Mouse (Mus musculus) layer of hippocampus, adult 2 months (tissue): ENCODE measurements around the gene Dtnbp1. TPM values are rescaled to one million over a fixed set of nuclear protein-coding genes. Genes with fewer than 3 reads are reported as not detected.
A peak's percentile ranks its signal among the peaks of the same experiment; 100 is the strongest.

Experiments
- DNase-seq, 2 experiments: peaks; one replicate each; pipeline ENCODE4 v3.0.0; 2022; ENCODE audit warnings: low spot score in 2 of 2
- H3K27ac ChIP-seq: fragments of 200-600 bp; 2 replicates; pipeline ENCODE4 v1.8.1; 2022
- H3K4me3 ChIP-seq: fragments of 200-600 bp; 2 replicates; pipeline ENCODE4 v1.8.1; 2022; ENCODE audit warnings: mild to moderate bottlenecking
- CTCF ChIP-seq: fragments of 200-600 bp; conservative IDR thresholded peaks from 2 replicates; pipeline ENCODE4 v1.8.1; 2022; ENCODE audit warnings: antibody characterized with exemption, mild to moderate bottlenecking, moderate library complexity
- total RNA-seq, 2 experiments: library from RNA; stranded (reverse); gene quantifications; 2 replicates each; pipeline ENCODE4 v1.2.3; 2021

Dtnbp1 gene
- total RNA-seq, 2 experiments from 2014 or later = 71.7 to 80.3 TPM

DNA sequence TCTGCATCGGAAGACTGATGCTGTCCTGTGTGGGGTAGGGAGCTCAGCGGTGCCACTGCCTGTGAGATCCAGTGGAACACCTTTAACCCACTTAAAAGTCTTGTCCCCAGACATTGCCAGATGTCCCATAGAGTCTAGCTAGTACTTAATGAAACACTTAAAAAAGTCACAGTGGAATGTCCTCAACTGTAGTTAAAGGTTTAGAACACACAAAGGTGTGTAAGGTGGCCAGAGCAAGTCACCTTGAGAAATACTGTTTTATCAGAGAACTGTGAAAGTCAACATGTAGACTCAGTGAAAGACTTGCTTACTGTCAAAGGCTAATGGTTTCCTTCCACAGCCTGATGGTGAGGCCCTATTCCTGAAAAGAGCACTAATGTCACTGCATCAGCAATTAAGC is 76.8 kb downstream of the Dtnbp1 start:
- DNase-seq = no peak
- Histone ChIP-seq H3K4me3 (no peak overlapping the region), H3K27ac (no peak overlapping the region)
- no peak for TF ChIP-seq CTCF

DNA sequence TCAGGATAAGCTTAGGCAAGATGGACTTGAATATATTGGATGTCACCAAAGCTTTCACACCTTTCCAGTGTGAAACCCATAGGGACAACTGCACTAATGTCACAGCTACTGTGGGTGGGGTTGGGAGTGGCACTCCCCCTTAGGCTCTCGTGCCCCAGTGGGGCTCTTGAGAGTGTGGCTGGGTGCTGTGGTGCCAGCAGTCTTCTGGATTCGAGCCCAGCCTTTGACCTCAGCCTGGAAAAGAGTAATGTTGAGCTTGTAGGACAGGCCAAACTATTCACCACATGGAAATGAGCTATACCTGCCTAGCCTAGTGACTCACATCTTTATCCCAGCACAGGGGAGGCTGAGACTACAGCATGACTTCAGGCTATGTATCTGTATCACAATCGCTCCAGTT is 77.9 kb downstream of the Dtnbp1 start:
- TF ChIP-seq CTCF = no peak
- Histone ChIP-seq H3K27ac (no peak overlapping the region), H3K4me3 (no peak overlapping the region)
- no peak for DNase-seq

DNA sequence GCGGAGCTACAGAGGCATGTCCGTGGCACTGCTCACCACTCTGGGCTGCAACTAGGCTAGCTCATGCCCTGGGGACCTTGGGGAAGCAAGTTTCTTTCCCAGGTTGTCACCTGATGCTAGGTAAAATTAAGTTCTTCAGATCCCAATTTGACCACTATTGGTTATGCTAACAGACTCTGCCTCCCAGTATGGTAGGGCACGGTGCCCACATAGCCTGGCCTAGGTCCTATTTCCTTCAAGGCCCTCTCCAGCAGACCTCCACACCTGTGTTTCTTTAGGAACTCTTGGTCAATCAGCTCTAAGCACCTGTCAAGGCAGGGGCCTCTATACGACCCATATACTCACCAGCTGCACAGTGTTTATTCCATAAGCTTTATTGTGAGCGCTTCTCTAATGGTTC is 80.2 kb downstream of the Dtnbp1 start:
- no peak for TF ChIP-seq CTCF
- Histone ChIP-seq H3K4me3 (no peak overlapping the region), H3K27ac (no peak overlapping the region)
- no peak for DNase-seq

DNA sequence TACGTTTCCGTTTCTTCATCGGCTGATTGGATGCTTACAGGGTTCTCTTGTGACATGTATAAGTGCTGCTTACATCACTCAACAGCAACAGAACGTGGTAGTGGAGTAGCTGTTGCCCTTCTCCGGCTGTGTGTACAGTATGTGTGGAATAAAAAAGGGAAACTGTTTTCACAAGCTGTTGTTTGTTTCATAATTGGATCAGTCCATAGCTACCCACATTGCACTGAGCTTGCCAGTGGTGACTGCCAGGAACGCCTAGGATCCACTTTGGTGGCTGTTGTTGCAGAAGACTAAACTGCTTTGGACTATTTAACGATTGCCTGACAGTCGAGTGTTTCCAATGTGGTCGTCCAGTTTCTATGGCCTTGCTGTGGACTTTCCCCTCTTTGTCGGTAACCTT is 80.9 kb downstream of the Dtnbp1 start:
- peak; percentile 39 to 56 for DNase-seq
- H3K27ac ChIP-seq = no peak overlapping the region
- TF ChIP-seq CTCF = no peak
- no peak overlapping the region for H3K4me3 ChIP-seq

DNA sequence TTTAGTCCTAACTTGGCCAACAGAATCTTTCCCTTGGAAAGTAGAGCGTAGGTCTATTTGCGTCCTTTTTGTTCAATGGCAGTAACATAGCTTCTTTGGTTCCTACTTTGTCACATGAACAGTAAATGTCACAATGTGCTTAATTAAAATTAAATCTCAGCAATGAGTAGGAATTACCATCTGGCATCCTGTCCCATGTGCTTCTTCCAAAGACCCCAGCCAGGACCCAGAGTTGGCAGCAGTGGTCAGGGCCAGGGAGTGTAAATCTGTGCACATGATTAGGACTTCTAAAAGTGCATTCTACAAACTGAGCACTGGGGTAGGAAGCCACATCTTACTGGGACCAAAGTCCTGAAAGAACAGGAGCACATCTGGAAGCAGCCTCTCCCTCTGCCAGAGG is 83.7 kb downstream of the Dtnbp1 start:
- no peak overlapping the region for H3K4me3 ChIP-seq
- no peak overlapping the region for H3K27ac ChIP-seq
- TF ChIP-seq CTCF = no peak
- no peak for DNase-seq

DNA sequence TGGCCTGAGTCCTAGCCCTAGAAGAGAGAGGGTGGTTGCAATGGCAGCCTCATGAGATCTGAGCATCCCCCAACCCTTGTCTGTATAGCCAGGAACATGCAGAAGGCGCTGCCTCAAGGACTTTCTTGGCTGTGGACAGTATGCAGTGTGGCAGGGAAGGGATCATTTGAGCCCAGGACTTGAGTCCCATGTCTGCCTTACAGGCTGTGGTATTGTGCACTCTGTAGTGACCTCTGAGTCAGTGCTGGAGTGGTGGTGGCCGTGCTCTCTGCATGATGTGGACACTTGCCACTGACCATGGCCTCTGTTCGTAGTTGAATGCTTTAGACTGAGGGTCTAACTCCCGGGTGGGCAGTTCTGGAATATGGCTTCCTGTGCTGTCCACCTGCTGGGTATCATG is 84.7 kb downstream of the Dtnbp1 start:
- TF ChIP-seq CTCF = no peak
- no peak for DNase-seq
- H3K4me3 ChIP-seq = no peak overlapping the region
- H3K27ac ChIP-seq = no peak overlapping the region

DNA sequence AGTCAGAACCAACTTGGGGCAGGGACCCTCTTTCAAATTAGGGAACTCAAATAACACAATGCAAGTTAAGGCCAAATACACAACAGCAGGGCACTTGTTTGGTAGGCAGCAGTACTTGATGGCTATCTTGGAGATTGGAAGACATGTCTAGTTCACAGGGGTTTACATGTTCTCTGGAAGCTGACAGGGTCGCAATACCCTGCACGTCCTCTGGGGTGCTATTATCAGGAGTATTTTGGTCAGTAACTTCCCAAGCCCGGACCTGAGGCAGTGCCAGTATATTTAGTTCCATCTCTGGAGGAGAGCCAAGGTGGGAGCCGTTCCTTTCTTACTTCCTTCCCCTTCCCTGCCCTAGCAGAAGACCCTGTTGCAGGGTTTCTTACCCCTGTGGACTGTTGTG is 86.0 kb downstream of the Dtnbp1 start:
- no peak overlapping the region for H3K4me3 ChIP-seq
- no peak for DNase-seq
- TF ChIP-seq CTCF = peak; percentile 66
- no peak overlapping the region for H3K27ac ChIP-seq

DNA sequence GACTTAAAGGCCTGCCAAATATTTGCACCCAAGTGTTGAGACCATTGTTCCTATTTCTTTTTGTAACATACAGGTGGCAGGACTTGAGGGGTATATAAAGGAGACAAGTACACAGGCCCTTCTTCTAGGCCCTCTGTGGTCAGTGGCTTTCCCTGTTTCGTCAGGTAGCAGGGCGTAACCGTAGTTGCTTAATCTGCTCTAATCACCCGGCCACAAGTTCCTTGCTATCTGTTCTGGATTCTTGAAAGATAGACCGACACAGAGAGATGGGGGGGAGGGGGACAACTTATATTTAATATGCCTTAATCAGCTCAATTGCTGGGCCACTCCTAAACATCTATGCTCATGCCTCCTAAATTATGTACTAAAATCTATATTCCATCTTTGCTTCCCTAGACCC is 86.6 kb downstream of the Dtnbp1 start:
- no peak for TF ChIP-seq CTCF
- DNase-seq = no peak

DNA sequence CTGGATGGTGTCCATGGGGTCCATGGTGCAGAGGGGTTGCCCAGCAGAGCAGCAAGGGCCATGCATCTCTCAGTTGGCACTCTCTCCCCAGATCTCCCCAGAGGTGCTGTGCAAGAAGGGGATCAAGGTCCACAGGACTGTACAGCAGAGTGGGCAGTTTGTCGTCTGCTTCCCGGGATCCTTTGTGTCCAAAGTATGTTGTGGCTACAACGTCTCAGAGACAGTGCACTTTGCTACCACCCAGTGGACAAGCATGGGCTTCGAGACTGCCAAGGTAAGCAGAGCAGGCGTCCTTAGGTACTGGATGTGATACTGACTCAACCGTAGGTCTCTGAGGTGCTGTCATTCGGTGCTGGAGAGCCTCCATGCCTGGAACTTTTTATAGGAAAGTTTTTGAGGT is 88.4 kb downstream of the Dtnbp1 start:
- H3K4me3 ChIP-seq = no peak overlapping the region
- DNase-seq = no peak
- peak; percentile 42 for TF ChIP-seq CTCF
- H3K27ac ChIP-seq = no peak overlapping the region

More for the DNA sequence above, 86.6 kb downstream of the Dtnbp1 start:
- no peak overlapping the region for H3K27ac ChIP-seq
- H3K4me3 ChIP-seq = no peak overlapping the region

DNA sequence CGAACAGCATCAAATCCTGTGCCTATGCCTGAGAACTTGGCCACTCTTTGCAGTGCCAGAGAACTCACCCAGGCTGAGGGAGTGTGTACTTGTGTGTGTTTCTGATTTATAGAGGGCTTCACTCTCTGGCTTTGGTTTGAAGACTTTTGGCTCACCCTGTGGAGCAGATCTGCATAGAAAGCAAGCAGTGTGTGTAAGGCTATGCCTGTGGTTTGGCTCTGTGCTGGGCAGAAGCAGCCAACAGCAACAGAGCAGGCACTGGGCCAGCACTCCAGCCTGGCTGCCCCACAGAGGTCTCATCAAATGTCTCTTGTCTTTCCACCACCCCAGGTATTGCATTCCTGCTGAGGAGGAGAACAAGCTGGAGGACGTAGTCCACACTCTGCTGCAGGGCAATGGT is 89.1 kb downstream of the Dtnbp1 start:
- Histone ChIP-seq H3K27ac (no peak overlapping the region), H3K4me3 (no peak overlapping the region)
- DNase-seq = no peak
- no peak for TF ChIP-seq CTCF

DNA sequence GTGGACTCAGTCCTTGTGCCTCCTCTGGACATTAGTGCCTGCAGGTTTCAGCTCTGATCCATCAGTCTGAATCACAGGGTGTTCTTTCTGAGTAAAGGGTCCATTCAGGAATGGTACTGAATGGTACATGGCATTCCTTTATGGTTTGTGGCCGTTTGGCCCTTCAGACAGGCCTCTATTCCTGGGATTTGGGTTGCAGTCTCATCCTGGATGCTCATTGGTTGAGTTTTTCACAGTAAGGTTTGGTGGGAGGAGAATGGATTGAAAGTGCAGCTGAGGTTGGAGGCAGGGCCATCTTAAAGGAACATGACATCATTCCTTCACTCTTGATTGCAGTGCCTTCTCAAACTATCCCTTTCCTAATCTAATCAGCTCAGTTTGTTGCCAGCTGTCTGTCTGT is 93.2 kb downstream of the Dtnbp1 start:
- DNase-seq = no peak
- H3K27ac ChIP-seq = no peak overlapping the region
- TF ChIP-seq CTCF = no peak
- H3K4me3 ChIP-seq = no peak overlapping the region

DNA sequence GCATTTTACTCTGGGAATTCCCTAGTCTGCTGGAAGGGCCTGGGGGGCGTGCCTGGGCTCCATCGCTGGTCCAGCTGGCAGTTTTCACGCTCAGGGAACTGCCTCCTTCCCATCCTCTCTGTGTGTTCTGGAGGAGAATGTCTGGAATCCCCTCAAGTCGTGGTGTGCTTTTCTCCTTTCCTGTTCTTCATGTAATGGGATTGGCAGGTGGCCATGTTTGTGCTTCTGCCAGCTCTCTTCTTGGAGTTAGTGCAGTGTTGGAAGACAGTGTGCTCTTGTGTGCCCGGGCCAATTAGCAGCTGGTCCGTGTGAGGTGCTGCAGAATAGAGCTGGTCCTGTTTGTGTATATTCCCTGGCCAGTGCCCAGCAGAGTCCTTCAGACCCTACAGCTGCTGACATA is 94.2 kb downstream of the Dtnbp1 start:
- TF ChIP-seq CTCF = no peak
- H3K27ac ChIP-seq = 0 out of 2 replicates have a peak overlapping the region, but pooled peaks have one; percentile 16
- peak; percentile 83 to 93 for DNase-seq

DNA sequence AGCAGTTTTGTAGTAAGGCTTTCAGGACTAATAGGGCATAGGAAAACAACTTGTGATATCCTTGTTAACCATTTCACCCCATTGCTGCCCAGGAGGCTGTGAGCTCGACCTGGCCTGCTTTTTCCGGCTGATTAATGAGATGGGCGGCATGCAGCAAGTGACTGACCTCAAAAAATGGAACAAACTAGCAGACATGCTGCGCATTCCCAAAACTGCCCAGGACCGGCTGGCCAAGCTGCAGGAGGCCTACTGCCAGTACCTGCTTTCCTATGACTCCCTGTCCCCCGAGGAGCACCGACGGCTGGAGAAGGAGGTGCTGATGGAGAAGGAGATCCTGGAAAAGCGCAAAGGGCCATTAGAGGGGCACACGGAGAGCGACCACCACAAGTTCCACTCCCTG is 95.8 kb downstream of the Dtnbp1 start:
- no peak overlapping the region for H3K4me3 ChIP-seq
- no peak for TF ChIP-seq CTCF
- no peak overlapping the region for H3K27ac ChIP-seq
- no peak for DNase-seq

More for the DNA sequence above, 94.2 kb downstream of the Dtnbp1 start:
- no peak overlapping the region for H3K4me3 ChIP-seq

DNA sequence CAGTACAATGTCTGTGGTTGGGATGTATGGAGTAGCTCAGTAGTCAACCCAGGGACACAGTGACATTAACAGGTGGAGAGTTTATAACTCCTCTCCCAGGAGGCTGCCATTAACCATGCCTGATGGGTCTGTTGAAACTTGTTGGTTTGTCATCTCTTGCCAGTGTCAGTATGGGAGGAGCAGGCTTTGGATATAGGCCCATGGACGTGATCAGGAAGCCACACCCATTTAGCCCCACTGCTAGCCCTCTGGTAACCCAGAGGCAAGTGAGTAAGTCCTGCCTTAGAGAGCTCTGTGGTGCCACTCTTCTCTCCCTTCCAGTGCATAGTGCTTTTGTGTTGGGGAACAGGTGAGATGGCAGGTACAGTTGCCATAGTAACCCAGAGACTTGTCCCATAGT is 97.7 kb downstream of the Dtnbp1 start:
- no peak overlapping the region for H3K4me3 ChIP-seq
- TF ChIP-seq CTCF = no peak
- no peak for DNase-seq

DNA sequence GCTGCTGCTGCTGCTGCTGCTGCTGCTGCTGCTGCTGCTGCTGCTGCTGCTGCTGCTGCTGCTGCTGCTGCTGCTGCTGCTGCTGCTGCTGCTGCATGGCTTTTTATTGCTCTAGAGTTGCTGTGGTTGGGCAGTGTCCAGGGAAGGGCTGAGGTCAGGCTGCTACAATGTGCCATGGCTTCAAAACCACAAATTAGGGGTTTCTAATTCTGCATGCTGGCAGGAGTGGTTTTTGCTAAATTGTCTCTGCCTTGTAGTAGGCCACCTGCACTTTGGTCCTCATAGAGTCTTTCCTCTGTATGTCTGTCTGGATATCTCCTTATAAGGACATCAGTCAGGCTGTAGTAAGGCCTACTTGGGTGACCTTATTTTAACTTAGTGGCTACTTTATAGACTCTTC is 98.5 kb downstream of the Dtnbp1 start:
- no peak for TF ChIP-seq CTCF
- no peak for DNase-seq
- no peak overlapping the region for H3K27ac ChIP-seq
- H3K4me3 ChIP-seq = no peak overlapping the region

More for the DNA sequence above, 97.7 kb downstream of the Dtnbp1 start:
- H3K27ac ChIP-seq = no peak overlapping the region
